Mouse (Mus musculus) kidney, postnatal 0 days (tissue): Measurements from ENCODE around the gene Carmil1. TPM values are rescaled to one million over a fixed set of nuclear protein-coding genes. Genes with fewer than 3 reads are reported as not detected.

Experiments
- ATAC-seq: fragments of 200-750 bp; cut with Nextera tagmentation; replicated peaks from 2 replicates; pipeline ENCODE4 v1.8.0; 2017; ENCODE audit warnings: low read depth, moderate number of reproducible peaks, moderate TSS enrichment, moderate library complexity; ENCODE audit not compliant: low FRiP score
- DNase-seq: peaks from one replicate; pipeline ENCODE4 v3.0.0-alpha.2; 2016; ENCODE audit warnings: low spot score
- H3K27ac ChIP-seq: fragments of 300-500 bp; sonication (generic); 2 replicates; pipeline ENCODE4 v1.5.1; 2014; ENCODE audit warnings: mild to moderate bottlenecking
- H3K27me3 ChIP-seq: fragments of 300-500 bp; sonication (generic); 2 replicates; pipeline ENCODE4 v1.6.1; 2014; ENCODE audit warnings: low read length, mixed read lengths; ENCODE audit not compliant: insufficient read depth
- H3K36me3 ChIP-seq: fragments of 300-500 bp; sonication (generic); 2 replicates; pipeline ENCODE4 v1.6.1; 2014; ENCODE audit warnings: low read length, mixed read lengths; ENCODE audit not compliant: insufficient read depth
- H3K4me1 ChIP-seq: fragments of 300-500 bp; sonication (generic); replicated peaks from 2 replicates; pipeline ENCODE4 v1.6.1; 2014; ENCODE audit warnings: antibody characterized with exemption, low read length, mixed read lengths; ENCODE audit not compliant: insufficient read depth
- H3K4me2 ChIP-seq: fragments of 300-500 bp; sonication (generic); 2 replicates; pipeline ENCODE4 v1.6.1; 2014; ENCODE audit warnings: mild to moderate bottlenecking, low read length, moderate library complexity, mixed read lengths
- H3K4me3 ChIP-seq: fragments of 300-500 bp; sonication (generic); replicated peaks from 2 replicates; pipeline ENCODE4 v1.5.1; 2014; ENCODE audit warnings: low read depth, low read length
- H3K9ac ChIP-seq: fragments of 300-500 bp; sonication (generic); 2 replicates; pipeline ENCODE4 v1.6.1; 2014; ENCODE audit warnings: low read depth, low read length
- H3K9me3 ChIP-seq: fragments of 300-500 bp; sonication (generic); replicated peaks from 2 replicates; pipeline ENCODE4 v1.6.1; 2016; ENCODE audit warnings: low read length, inconsistent platforms, mixed read lengths
- CTCF ChIP-seq: IDR thresholded peaks from 2 replicates; pipeline ENCODE4 v1.5.1; 2016; ENCODE audit warnings: antibody characterized with exemption, low read depth, mild to moderate bottlenecking, moderate library complexity
- WGBS: fragments of 180-500 bp; shearing (Covaris S2); extraction: QIAGEN DNeasy Blood & Tissue Kit; methylation state at CpG from one replicate; pipeline ENCODE4 v1.1.7; 2014; 5-methylcytosine and 5-hydroxymethylcytosine counted together
- polyA plus RNA-seq: library from polyadenylated mRNA; unstranded; fragments of >200 nt; fragmentation: Nextera tagmentation; extraction: Ambion mirVana; gene quantifications from 2 replicates; pipeline ENCODE4 v1.2.1, GENCODE M21; 2015

Carmil1 gene
- polyA plus RNA-seq, 1 experiment from 2014 or later = 35.4 TPM

DNA sequence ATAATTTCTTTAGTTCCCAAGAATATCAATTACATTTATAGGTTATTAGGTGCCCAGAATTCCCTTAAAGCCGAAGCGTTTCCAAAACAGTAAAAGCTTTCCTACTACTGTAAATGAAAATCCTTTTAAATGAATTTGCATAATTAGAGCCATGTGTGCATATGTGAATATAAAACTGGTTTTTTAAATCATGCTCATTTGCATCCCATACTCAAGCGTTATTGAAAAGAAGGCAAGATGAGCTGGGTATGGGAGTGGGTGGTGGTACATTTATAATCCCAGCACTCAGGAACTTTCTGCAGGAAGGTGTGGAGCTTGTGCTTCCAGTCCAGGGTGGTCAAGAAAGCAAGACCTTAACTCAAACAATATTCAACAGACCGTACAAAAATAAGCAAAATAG lies 178.3 kb downstream of the Carmil1 start:
- H3K4me3 ChIP-seq = no peak overlapping the region
- H3K27ac ChIP-seq = no peak overlapping the region
- 0 out of 2 replicates have a peak, but pooled peaks cover 2% of the 10 kb centered on the region for H3K36me3 ChIP-seq
- WGBS = 93% methylated on average over 4 of the region's 4 CpGs
- DNase-seq (no peak), ATAC-seq (no peak)
- H3K9ac ChIP-seq = no peak overlapping the region
- H3K27me3 ChIP-seq = no peaks in the 10 kb centered on the region
- no peaks in the 10 kb centered on the region for H3K4me1 ChIP-seq
- no peak for TF ChIP-seq CTCF
- no peak overlapping the region for H3K4me2 ChIP-seq
- no peaks in the 10 kb centered on the region for H3K9me3 ChIP-seq

DNA sequence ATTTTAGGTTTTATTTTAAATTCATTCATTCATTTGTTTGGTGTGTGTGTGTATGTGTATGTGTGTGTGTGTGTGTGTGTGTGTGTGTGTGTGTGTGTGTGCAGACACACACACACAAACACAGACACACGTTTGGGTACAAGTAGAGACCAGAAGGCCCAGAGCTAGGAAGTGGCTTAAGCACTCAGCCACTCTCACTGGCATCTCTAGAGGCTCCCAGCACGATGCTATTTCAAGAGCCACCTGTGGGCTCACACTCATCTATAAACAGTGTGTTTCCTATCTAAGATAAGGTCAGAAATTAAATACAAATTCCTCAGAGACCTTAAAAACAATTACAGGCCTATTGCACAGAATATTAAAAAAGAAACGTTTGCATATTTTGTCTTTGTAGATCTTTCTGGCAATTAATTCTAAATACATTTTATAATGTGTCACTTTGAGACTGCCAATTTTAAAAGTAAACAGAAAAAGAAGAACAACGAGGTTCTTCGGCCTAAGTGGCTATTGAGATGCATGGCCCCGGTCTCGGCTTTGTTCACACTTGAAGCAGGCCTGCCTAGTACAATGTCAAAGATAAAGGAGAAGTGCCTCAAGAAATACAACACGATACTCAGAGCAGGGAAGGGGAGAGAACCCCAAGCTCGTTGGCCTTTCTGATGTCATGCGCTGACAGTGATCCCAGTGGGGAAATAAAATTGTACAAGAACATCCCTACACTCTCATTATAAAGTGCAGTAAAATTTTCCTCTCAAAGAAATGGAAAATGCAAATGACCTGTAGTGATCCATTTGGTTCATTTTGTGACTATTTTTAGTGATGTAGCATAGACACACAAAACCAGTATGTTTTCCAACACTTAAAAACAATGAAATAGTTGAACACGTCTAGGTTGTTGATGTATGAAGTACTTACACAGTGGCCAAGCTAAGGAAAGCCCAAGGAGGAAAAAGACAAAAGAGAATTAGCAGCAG lies 179.2 kb downstream of the Carmil1 start:
- H3K4me3 ChIP-seq = no peak overlapping the region
- H3K27me3 ChIP-seq = no peaks in the 10 kb centered on the region
- no peaks in the 10 kb centered on the region for H3K9me3 ChIP-seq
- ATAC-seq (no peak), DNase-seq (no peak)
- WGBS = 70% methylated on average over 11 of the region's 11 CpGs
- H3K4me2 ChIP-seq = no peak overlapping the region
- no peak overlapping the region for H3K27ac ChIP-seq
- TF ChIP-seq CTCF = no peak
- 0 out of 2 replicates have a peak, but pooled peaks cover 2% of the 10 kb centered on the region for H3K36me3 ChIP-seq
- no peaks in the 10 kb centered on the region for H3K4me1 ChIP-seq
- no peak overlapping the region for H3K9ac ChIP-seq

DNA sequence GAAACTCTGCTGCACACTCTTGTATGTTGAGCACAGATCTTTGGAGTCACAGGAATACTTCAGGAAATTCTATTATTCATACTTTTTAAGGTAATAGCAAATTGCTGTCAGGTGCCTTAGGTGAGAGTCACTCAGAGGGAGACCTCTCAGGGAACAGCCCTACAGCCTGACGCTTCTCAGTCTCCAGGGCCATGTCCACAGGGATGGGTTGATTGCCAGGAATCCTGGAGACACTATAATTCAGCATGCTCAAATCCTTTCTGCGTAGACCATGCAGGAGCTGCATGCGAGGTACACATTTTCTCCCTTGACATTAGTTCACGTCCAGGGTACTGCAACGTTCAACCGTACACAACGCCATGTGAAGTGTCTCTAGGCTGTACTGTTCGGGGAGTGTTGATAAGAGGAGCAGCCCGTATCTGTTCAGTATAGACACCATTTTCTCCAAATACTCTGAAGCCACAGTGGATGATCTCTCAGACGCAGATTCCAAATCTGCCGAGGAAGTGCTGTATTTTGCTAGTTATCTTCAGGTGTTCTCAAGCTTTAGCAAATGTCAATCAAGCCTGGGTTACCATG lies 180.0 kb downstream of the Carmil1 start:
- no peak overlapping the region for H3K4me2 ChIP-seq
- no peak for TF ChIP-seq CTCF

DNA sequence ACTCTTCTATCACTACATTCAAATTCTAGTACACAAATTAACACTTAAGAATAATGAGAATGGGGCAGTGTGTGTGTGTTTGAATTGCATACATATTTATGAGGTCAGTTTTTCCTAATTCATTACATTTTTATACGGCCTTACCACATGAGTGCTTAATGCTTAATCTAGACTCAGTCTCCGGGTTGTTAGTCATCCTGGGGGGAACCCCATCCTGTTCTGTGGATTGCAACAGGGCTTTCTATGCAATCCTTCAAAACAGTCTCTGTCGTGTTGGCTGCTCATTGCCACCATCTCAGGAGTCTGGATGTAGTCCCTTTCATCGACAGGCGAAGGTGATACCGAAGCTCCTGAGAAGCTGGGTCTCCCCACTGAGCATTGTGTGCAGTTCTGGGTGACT lies 184.0 kb downstream of the Carmil1 start:
- no peak overlapping the region for H3K9ac ChIP-seq
- no peak overlapping the region for H3K27ac ChIP-seq
- 83% methylated on average over 6 of the region's 6 CpGs for WGBS
- H3K9me3 ChIP-seq = no peaks in the 10 kb centered on the region
- DNase-seq (no peak), ATAC-seq (no peak)
- H3K4me3 ChIP-seq = no peak overlapping the region
- peaks cover 11% of the 10 kb centered on the region; the same call in 1 of the 2 replicates for H3K36me3 ChIP-seq
- no peak overlapping the region for H3K4me2 ChIP-seq
- H3K27me3 ChIP-seq = no peaks in the 10 kb centered on the region
- H3K4me1 ChIP-seq = no peaks in the 10 kb centered on the region
- TF ChIP-seq CTCF = no peak

More for the DNA sequence above, 180.0 kb downstream of the Carmil1 start:
- DNase-seq (no peak), ATAC-seq (no peak)
- Histone ChIP-seq H3K9me3 (no peaks in the 10 kb centered on the region), H3K36me3 (peaks cover 5% of the 10 kb centered on the region; the same call in 1 of the 2 replicates), H3K4me1 (no peaks in the 10 kb centered on the region), H3K27me3 (no peaks in the 10 kb centered on the region), H3K4me3 (no peak overlapping the region), H3K27ac (no peak overlapping the region), H3K9ac (no peak overlapping the region)
- 93% methylated on average over 11 of the region's 11 CpGs for WGBS

DNA sequence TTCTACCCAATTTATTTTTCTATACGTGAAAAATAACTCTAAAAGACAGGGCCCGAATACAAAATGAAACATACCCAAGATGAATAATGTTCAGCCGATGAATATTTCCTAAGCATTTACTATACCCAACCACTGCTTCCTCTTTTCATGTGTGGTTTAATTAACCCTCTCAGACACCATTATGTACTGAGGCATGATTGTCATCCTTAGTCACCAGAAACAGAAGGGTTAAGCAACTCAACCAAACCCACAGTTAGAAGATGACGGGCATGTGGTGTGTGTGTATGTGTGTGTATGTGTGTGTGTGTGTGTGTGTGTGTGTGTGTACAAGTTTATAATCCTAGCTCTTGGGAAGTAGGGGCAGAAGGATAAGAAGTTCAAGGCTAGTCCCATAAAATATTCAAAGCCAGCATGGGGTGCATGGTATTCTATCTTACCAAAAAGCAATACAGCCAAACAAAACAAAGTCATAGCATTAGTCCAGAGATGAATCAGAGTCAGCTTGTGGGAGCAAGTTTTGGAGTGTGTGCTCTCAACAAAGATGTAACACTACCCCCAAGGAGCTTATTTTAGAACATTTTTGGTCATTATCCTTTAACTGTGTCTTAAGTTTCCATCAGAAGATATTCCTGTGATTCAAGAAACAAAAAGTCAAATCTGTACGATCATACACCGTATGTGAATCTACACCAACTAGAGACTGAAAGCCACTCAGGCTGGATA lies 185.6 kb downstream of the Carmil1 start:
- no peak overlapping the region for H3K4me2 ChIP-seq
- DNase-seq = no peak
- no peaks in the 10 kb centered on the region for H3K9me3 ChIP-seq
- peaks cover 11% of the 10 kb centered on the region; the same call in 1 of the 2 replicates for H3K36me3 ChIP-seq
- H3K4me1 ChIP-seq = no peaks in the 10 kb centered on the region
- 87% methylated on average over 6 of the region's 6 CpGs for WGBS
- H3K27me3 ChIP-seq = no peaks in the 10 kb centered on the region
- no peak overlapping the region for H3K9ac ChIP-seq
- ATAC-seq = no peak
- no peak overlapping the region for H3K27ac ChIP-seq
- H3K4me3 ChIP-seq = no peak overlapping the region
- no peak for TF ChIP-seq CTCF

DNA sequence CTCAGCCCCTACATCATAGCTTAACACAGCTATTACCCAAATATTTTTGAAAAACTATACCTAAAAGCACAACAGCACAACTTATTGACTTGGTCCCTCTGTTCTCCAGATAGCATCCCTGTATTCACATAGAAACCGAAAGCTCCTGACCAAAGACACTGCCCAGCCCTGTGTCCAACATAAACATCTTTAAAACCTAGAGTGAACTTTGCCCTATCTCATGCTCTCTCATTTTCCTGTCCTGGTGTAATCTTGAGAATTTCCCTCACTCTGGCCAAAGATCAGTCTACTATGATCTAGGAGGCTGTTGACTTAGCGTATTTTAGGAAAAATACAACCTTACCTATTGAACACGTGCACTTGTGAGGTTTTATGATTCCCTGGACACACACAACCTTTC lies 187.5 kb downstream of the Carmil1 start:
- Histone ChIP-seq H3K27ac (no peak overlapping the region), H3K27me3 (no peaks in the 10 kb centered on the region), H3K36me3 (peaks cover 9% of the 10 kb centered on the region; the same call in 1 of the 2 replicates), H3K4me1 (no peaks in the 10 kb centered on the region), H3K4me2 (no peak overlapping the region), H3K9me3 (no peaks in the 10 kb centered on the region), H3K4me3 (no peak overlapping the region), H3K9ac (no peak overlapping the region)
- DNase-seq = no peak
- WGBS = 75% methylated on average over 3 of the region's 3 CpGs
- no peak for ATAC-seq
- no peak for TF ChIP-seq CTCF
